Mouse (Mus musculus) gastrocnemius, adult 8-10 months (tissue): ENCODE data around the gene Olfr117. TPM values are rescaled to one million over a fixed set of nuclear protein-coding genes. Genes with fewer than 3 reads are reported as not detected.
"Not testable (repeated sequence)": the region's sequence is repeated elsewhere in the genome, so short reads cannot be mapped to it uniquely, and the experiment has no call there.

Experiments
- DNase-seq, 2 experiments: peaks; one replicate each; pipeline ENCODE4 v3.0.0; 2022; ENCODE audit warnings: low spot score in 2 of 2
- total RNA-seq, 4 experiments: library from RNA; stranded (reverse); gene quantifications; 2 replicates each; pipeline ENCODE4 v1.2.4; 2022

Gene Olfr117
- not detected for total RNA-seq

DNA sequence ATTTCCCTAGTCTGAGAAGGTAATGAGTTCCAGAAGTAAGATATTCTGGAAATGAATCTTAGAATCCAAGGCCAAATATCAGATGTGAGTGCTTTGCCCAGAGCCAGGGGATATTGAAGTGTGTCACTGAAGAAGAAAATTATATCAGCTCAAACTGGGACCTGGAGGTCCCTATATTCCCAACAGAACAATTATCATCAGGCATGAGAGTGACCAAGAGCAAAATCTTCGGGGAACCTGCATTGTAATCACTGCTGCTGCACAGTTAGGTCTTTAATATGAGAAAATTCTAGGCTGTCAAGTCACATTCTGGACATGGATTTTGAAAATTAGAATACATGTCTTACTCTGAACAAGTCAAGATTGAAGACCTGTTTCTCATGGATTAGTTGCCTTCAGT lies at the start of gene Olfr117:
TSS of gene Olfr117 (minus strand) at position 101 of the 400 bp plus-strand sequence.
- DNase-seq = no peak

DNA sequence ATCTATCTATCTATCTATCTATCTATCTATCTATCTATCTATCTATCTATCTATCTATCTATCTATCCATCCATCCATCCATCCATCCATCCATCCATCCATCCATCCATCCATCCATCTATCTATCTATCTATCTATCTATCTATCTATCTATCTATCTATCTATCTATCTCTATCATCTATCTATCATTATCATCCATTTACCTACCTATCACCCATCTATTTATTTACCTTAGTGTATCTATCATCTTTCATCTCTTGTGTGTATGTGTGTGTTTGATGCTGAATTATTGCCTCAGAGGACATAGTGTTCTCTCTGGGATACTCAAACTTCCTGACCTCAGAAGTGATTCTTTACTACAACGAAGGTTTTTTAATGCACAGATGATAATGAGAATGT lies 32.7 kb upstream of the Olfr117 start, which contains the start of gene Olfr119:
TSS of gene Olfr119 (plus strand) at position 301 of the 400 bp plus-strand sequence.
- DNase-seq = not testable (repeated sequence)

DNA sequence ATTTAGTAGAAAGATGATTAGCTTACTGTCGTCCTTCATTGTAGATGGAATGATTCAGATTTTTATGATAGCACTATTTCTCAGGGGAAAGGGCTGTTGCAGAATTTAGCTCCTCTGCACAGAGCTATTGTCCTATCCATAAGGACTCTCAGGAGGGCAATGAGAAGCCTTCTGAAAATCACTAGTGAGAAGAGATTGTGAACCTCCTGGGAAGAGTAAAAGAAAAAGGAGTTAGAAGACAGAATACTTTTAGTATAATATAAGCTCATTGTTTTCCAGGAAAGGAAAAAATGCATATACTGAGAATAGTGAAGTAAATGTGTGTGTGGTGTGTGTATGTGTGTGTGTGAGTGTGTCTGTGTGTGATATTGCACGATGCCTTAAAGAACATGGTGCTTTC lies 3.1 kb upstream of the Olfr117 start, which contains the start of gene Olfr118:
TSS of gene Olfr118 (plus strand) at position 301 of the 400 bp plus-strand sequence.
- DNase-seq = no peak

DNA sequence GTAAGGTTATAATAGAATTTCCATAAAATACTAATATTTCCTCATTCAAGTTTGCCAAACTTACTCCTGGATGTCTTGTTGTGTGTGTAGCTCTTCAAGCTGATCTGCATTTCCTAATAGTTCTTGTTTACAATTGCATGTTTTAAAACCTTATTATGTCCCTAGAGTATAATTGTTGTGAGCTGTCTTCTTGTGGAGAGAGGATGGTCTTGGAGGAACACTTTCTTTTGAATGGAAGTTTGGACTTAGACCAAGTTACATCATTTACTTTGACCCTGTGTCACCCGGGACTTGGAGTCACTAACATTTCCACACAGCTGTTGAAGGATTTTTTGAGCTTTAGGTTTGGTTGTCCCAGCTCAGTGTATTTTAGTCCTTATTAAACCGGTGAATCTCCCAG lies 36.6 kb downstream of the Olfr117 start, which contains the start of the genes Olfr115 and Olfr116:
TSS of gene Olfr115 (minus strand) at position 101 of the 400 bp plus-strand sequence.
TSS of gene Olfr116 (minus strand) at position 191 of the 400 bp plus-strand sequence.
- DNase-seq = no peak

Other genes starting within 250 kb of the Olfr117 start
- gene Olfr108, start 218.3 kb downstream of the Olfr117 start, total RNA-seq = not detected
- gene Olfr109, start 204.9 kb downstream of the Olfr117 start, total RNA-seq = not detected
- gene H2-M2, start 180.2 kb downstream of the Olfr117 start, total RNA-seq = not detected
- not detected for gene Olfr110, start 171.3 kb downstream of the Olfr117 start, total RNA-seq
- not detected for gene Olfr111, start 155.8 kb downstream of the Olfr117 start, total RNA-seq
- not detected for gene Olfr112, start 94.3 kb downstream of the Olfr117 start, total RNA-seq
- gene Olfr113, start 86.1 kb downstream of the Olfr117 start, total RNA-seq = not detected
- not detected for gene Olfr114, start 71.0 kb downstream of the Olfr117 start, total RNA-seq
- gene Olfr115, start 36.7 kb downstream of the Olfr117 start, total RNA-seq = under 1 TPM in 1 of 4 experiments, not detected in 3; 0.17 TPM
- gene Olfr116, start 36.6 kb downstream of the Olfr117 start, total RNA-seq = not detected
- gene Olfr118, start 3.2 kb upstream of the Olfr117 start, total RNA-seq = not detected
- not detected for gene Olfr119, start 32.8 kb upstream of the Olfr117 start, total RNA-seq
- not detected for gene Olfr120, start 58.0 kb upstream of the Olfr117 start, total RNA-seq
- gene Olfr121, start 85.1 kb upstream of the Olfr117 start, total RNA-seq = not detected
- not detected for gene Olfr122, start 104.8 kb upstream of the Olfr117 start, total RNA-seq
- not detected for gene Olfr123, start 129.7 kb upstream of the Olfr117 start, total RNA-seq
- not detected for gene Olfr124, start 136.1 kb upstream of the Olfr117 start, total RNA-seq
- not detected for gene Olfr125, start 169.2 kb upstream of the Olfr117 start, total RNA-seq
- gene Olfr126, start 183.7 kb upstream of the Olfr117 start, total RNA-seq = not detected
- gene Olfr127, start 236.7 kb upstream of the Olfr117 start, total RNA-seq = not detected